Mouse (Mus musculus): ENCODE results near the gene R3hcc1l.

DNA sequence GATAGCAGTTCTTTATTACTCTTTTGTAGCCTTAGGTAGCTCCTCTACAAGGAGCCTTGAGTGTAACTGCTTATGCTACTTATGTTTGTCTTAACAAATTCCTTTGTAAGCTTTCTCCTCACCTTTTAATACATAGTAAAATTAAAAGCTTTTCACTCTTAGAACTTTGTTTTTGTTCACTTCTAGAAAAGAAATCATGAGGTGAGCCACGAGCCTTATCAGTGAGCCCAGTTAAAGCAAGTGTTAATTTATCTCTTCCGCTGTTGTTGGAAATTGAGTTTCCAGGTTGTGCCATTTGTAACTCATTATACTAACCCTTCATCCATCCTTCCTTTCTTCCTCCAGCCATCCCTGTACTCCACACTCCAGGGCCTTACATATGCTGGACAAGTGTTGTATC, 56.8 kb downstream of the R3hcc1l start:
- TF ChIP-seq CTCF (IDR thresholded peaks at IDR 0.05) (no peak), EP300 (IDR thresholded peaks at IDR 0.05) (no peak)
